ENCODE assay signal across 11 mouse cellular contexts in the genomic region with DNA sequence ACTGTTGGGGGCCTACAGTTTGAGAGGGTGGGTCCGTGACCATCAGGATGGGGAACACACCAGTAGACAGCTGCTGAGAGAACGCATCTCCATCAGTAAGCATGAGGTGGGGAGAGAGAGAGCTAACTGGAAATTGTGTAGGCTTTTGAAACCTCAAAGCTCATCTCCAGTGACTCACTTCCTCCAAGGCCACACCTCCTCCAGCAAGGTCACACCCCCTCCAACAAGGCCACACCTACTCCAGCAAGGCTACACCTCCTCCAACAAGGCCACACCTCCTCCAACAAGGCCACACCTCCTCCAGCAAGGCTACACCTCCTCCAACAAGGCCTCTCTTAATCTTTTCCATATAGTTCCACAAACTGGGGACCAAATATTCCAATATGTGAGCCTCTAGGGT. TPM values are rescaled to one million over a fixed set of nuclear protein-coding genes. Genes with fewer than 3 reads are reported as not detected.
DNase-seq lines count a peak whose midpoint lies in the region; ATAC-seq and TF ChIP-seq lines count a peak whose summit lies in the region.
"Had no signal": no experiment of that assay in that cellular context is flagged by ENCODE, and none has a peak within 500 bp of the region (broad histone marks: within the 10 kb centered on the region; RNA-seq: fewer than 3 reads in every experiment).

No protein-coding gene starts in this region.

- no peak overlapping the region for H3K4me3 ChIP-seq in cerebellum, adult 2 months (replicated peaks; ENCODE audit: insufficient read depth, low read depth, low read length)
- H3K4me3 ChIP-seq: hindbrain, embryonic 12.5 days; midbrain, embryonic 13.5 days had no signal

- peak; percentile 10 to 20 for DNase-seq in lung, adult 18-20 months
- DNase-seq in lung, postnatal 36 days = no peak
- peak; percentile 69 for DNase-seq in MEL-GATA-1-ER (ENCODE audit: extremely low read depth, low read depth)
- peak; percentile 58 to 60 for DNase-seq in natural killer cell, adult 2 months (ENCODE audit: low spot score in 2 of 2)
- DNase-seq in spleen, adult 18-20 months = no peak
- no peak for DNase-seq in cerebellum, adult 2 months
- no peak for DNase-seq in layer of hippocampus, adult 11-12 months (ENCODE audit: low spot score)

- no peak for TF ChIP-seq CTCF in cerebellum, adult 2 months (IDR thresholded peaks at IDR 0.05; ENCODE audit: borderline replicate concordance, insufficient read depth, low read depth, low read length)

- 100% methylated on average over 2 of the region's 2 CpGs for WGBS in cerebellum, adult 2 months

- no peaks in the 10 kb centered on the region for H3K27me3 ChIP-seq in cerebellum, adult 2 months (ENCODE audit: control insufficient read depth, insufficient read depth, low read length)
- H3K27me3 ChIP-seq: hindbrain, embryonic 12.5 days; midbrain, embryonic 13.5 days; Patski had no signal

- no peak overlapping the region for H3K27ac ChIP-seq in cerebellum, adult 2 months (ENCODE audit: insufficient read depth, low read length)
- H3K27ac ChIP-seq: hindbrain, embryonic 12.5 days; midbrain, embryonic 13.5 days had no signal

- peak; percentile 65 for ATAC-seq in granulocyte monocyte progenitor cell, adult 5-6 weeks (replicated peaks; ENCODE audit: poor library complexity, severe bottlenecking)
- ATAC-seq: midbrain, embryonic 13.5 days; Patski had no signal

- TF ChIP-seq POLR2A in cerebellum, adult 2 months (IDR thresholded peaks at IDR 0.05; ENCODE audit: borderline replicate concordance, insufficient read depth, low read length) = no peak

- H3K4me1 ChIP-seq in cerebellum, adult 2 months (ENCODE audit: control insufficient read depth, insufficient read depth, low read length) = 0 out of 2 replicates have a peak, but pooled peaks cover 4% of the 10 kb centered on the region
- H3K4me1 ChIP-seq: hindbrain, embryonic 12.5 days had no signal

RNA-seq across cellular contexts. Expression of a gene that starts 13.9 kb away (rescaled TPM):
- 18.3 and 20.7 TPM in 2 replicates for total RNA-seq in granulocyte monocyte progenitor cell, adult 5-6 weeks (2014; fragmentation: Nextera tagmentation)
- total RNA-seq in granulocyte monocyte progenitor cell, adult 5-6 weeks (2017) = 24.6 and 31.1 TPM in 2 replicates
- 13.8 and 15.3 TPM in 2 replicates for polyA plus RNA-seq in cerebellum, adult 2 months (2012; rRNA removed)

Comparison
In these comparisons a context has a peak if more than half of its experiments do, and no peak if none do; other contexts are left out.
1. DNase-seq: peak in lung, adult 18-20 months (2 of 2), MEL-GATA-1-ER (single experiment) and natural killer cell, adult 2 months (2 of 2); none in lung, postnatal 36 days (single experiment), spleen, adult 18-20 months (0 of 2), cerebellum, adult 2 months (0 of 2) and layer of hippocampus, adult 11-12 months (single experiment).